Mouse (Mus musculus) C2C12 (cell line): Measurements from ENCODE around the gene Chil3. TPM values are rescaled to one million over a fixed set of nuclear protein-coding genes. Genes with fewer than 3 reads are reported as not detected.
"Not testable (repeated sequence)": the region's sequence is repeated elsewhere in the genome, so short reads cannot be mapped to it uniquely, and the experiment has no call there.

Source experiments
- H3K27me3 ChIP-seq: one replicate; pipeline ENCODE4 v1.6.1; 2011; ENCODE audit not compliant: control insufficient read depth, insufficient read depth, insufficient read length
- H3K36me3 ChIP-seq: one replicate; pipeline ENCODE4 v1.6.1; 2011; ENCODE audit not compliant: control insufficient read depth, insufficient read depth
- H3K4me3 ChIP-seq: one replicate; pipeline ENCODE4 v1.5.1; 2011; ENCODE audit warnings: mild to moderate bottlenecking, control low read depth; ENCODE audit not compliant: poor library complexity, insufficient read depth, severe bottlenecking
- H3K79me2 ChIP-seq: one replicate; pipeline ENCODE4 v1.6.1; 2011; ENCODE audit not compliant: control insufficient read depth, insufficient read depth
- H3K79me3 ChIP-seq: one replicate; pipeline ENCODE4 v1.6.1; 2011; ENCODE audit warnings: low read depth, control low read depth
- H3ac ChIP-seq: one replicate; pipeline ENCODE3; 2011; ENCODE audit warnings: low read depth; ENCODE audit not compliant: control insufficient read depth, insufficient read length
- CEBPB ChIP-seq: IDR thresholded peaks from one replicate; pipeline ENCODE4 v1.6.1; 2011; ENCODE audit warnings: low read depth, mild to moderate bottlenecking, control low read depth, moderate library complexity
- CTCF ChIP-seq: IDR thresholded peaks from one replicate; pipeline ENCODE4 v1.5.1; 2011; ENCODE audit not compliant: control insufficient read depth, insufficient read depth, insufficient read length
- FOSL1 ChIP-seq: IDR thresholded peaks from one replicate; pipeline ENCODE4 v1.8.0; 2011; ENCODE audit warnings: mild to moderate bottlenecking, low read length; ENCODE audit not compliant: poor library complexity, insufficient read depth, severe bottlenecking
- MAX ChIP-seq: IDR thresholded peaks from one replicate; pipeline ENCODE4 v1.6.1; 2011; ENCODE audit warnings: mild to moderate bottlenecking, control low read depth
- MYOD1 ChIP-seq: IDR thresholded peaks from one replicate; pipeline ENCODE4 v1.6.1; 2011; ENCODE audit warnings: low read depth; ENCODE audit not compliant: control insufficient read depth, insufficient read length
- MYOG ChIP-seq: IDR thresholded peaks from one replicate; pipeline ENCODE4 v1.6.1; 2011; ENCODE audit not compliant: control insufficient read depth, insufficient read length; ENCODE audit errors: extremely low read depth
- USF1 ChIP-seq: IDR thresholded peaks from one replicate; pipeline ENCODE4 v1.6.1; 2011; ENCODE audit warnings: low read depth, mild to moderate bottlenecking, control low read depth, moderate library complexity
- long read RNA-seq, 2 experiments: library from polyadenylated mRNA; unstranded; transcript quantifications; one replicate each; pipeline ENCODE4 v2.0.0; 2019 to 2020
- polyA plus RNA-seq: library from polyadenylated mRNA; unstranded; fragments of >200 nt; fragmentation: generic; extraction: Trizol; gene quantifications from one replicate; pipeline ENCODE4 v1.2.1, GENCODE M21; 2012; ENCODE audit warnings: missing spikeins

The Chil3 gene
- polyA plus RNA-seq: not detected
- long read RNA-seq, experiment 1: 0 reads
- long read RNA-seq, experiment 2: 0 reads

DNA sequence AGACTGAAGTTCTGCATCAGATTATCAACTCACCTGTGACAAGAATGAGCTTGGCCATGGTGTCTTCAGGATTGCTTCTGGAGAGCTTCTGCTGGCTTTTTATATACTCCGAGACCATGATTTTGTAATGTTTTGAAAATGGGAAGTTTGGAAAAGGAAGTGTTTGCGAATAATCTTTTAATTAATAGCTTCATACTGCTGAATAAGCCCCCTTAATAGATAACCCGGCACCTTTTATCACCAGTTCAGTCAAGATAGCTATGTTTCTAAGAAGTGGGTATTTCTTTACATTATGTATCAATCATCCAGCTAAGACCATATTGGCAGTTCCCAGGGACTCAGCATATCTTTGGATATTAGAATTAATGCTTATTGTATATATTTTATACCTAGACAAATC, at the start of gene Chil3:
TSS of gene Chil3 (minus strand) at position 101 of the 400 bp plus-strand sequence.
- H3ac ChIP-seq: no peak within 1 kb of the TSS
- no peaks in the 10 kb centered on the region for H3K79me3 ChIP-seq
- H3K4me3 ChIP-seq: no peak within 1 kb of the TSS
- no peak for TF ChIP-seq USF1
- no peak for TF ChIP-seq MYOG
- no peak for TF ChIP-seq FOSL1
- TF ChIP-seq CEBPB: no peak
- no peak for TF ChIP-seq MAX
- TF ChIP-seq CTCF: no peak
- TF ChIP-seq MYOD1: no peak
- H3K36me3 ChIP-seq: no peaks in the 10 kb centered on the region
- no peaks in the 10 kb centered on the region for H3K27me3 ChIP-seq
- no peaks in the 10 kb centered on the region for H3K79me2 ChIP-seq

DNA sequence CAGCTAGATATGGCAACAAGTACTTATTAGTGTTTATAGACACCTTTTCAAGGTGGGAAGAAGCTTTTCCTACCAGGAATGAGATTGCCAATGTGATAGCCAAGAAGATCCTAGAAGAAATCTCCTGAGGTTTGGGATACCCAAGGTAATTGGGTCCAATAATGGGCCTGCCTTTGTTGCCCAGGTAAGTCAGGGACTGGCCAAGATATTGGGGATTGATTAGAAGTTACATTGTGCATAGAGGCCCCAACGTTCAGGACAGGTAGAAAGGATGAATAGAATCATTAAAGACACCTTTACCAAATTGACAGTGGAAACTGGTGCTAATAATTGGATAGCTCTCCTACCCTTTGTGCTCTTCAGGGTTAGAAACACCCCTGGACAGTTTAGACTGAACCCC, 30.7 kb upstream of the Chil3 start:
- H3K4me3 ChIP-seq, H3ac ChIP-seq, H3K27me3 ChIP-seq, H3K36me3 ChIP-seq, H3K79me3 ChIP-seq, H3K79me2 ChIP-seq: not testable (repeated sequence)

DNA sequence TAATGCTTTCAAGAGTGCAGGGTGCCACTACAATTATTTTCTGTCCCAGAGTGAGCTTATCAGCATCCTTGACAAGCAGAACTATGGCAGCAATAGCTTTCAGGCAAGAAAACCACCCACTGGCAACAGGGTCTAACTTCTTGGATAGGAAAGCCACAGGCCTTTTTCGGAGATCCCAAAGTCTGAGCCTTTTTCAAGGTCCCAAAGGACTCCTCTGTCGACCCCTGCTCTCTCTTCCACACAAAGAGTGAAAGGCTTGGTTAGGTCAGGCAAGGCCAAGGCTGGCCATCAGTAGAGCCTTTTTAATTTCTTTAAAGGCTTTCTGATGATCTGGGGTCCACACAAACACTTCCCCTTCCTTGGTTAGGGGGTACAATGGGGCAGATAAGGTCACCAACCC, 29.9 kb upstream of the Chil3 start:
- not testable (repeated sequence) for H3K4me3 ChIP-seq, H3K79me3 ChIP-seq, H3K27me3 ChIP-seq, H3K36me3 ChIP-seq, H3K79me2 ChIP-seq, H3ac ChIP-seq

DNA sequence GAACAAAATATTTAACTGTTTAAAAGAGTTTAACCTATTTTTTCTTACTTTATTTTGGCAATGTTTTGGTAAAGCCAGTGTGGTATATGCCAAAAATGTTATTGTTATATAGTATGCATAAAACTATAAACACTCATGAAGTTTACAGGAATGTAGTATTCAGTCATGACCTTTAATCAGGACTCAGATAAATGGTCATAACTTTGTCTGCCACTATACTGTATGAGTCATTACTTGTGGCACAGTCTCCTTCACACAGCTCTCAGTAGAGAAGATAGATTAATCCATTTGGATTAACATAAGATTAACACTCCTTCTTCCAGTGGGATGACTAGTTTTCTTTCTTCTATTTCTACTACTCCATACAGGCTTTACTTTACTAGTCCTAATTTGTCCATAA, 28.9 kb upstream of the Chil3 start:
- Histone ChIP-seq H3ac (no peak overlapping the region), H3K27me3 (no peaks in the 10 kb centered on the region), H3K4me3 (no peak overlapping the region), H3K36me3 (no peaks in the 10 kb centered on the region), H3K79me2 (no peaks in the 10 kb centered on the region), H3K79me3 (no peaks in the 10 kb centered on the region)
- TF ChIP-seq MYOG (no peak), CEBPB (no peak), CTCF (no peak), MYOD1 (no peak), USF1 (no peak), MAX (no peak), FOSL1 (no peak)

DNA sequence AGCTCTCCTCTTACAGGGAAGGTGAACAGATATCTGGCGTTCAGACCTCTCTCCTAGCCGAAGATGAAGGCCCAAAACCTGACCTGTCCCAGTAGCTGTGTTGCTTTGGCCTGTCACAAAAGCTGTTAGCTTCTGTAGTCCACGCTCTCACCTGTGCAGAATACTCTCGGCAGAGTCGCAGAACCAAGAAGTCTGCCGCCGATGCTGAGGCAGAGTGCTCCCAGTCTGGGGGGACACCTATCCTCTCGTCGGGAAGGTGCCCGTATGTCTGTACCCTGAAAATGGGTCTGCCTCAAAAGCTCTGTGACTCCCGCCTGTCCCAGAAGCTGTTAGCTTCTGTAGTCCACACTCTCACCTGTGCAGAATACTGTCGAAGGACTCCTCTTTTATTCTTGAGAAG, 28.1 kb upstream of the Chil3 start:
- Histone ChIP-seq H3K27me3 (no peaks in the 10 kb centered on the region), H3K79me3 (no peaks in the 10 kb centered on the region), H3K36me3 (no peaks in the 10 kb centered on the region), H3K4me3 (no peak overlapping the region), H3K79me2 (no peaks in the 10 kb centered on the region), H3ac (no peak overlapping the region)
- TF ChIP-seq CEBPB (no peak), MAX (no peak), USF1 (no peak), FOSL1 (no peak), MYOD1 (no peak), MYOG (no peak), CTCF (no peak)

DNA sequence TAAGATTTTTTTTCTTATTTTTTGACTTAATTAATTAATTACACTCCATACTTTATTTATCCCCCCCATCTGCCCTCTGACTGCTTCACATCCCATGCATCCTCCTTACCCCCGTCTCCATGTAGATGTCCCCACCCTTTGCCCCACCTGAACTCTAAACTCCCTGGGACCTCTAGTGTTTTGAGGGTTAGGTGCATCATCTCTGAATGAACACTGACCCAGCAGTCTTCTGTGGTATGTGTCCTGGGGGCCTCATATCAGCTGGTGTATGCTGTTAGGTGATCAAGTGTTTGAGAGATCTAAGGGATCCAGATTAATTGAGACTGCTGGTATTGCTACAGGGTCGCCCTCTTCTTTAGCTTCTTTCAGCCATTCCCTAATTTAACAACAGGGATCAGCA, 20.6 kb upstream of the Chil3 start:
- no peak for TF ChIP-seq CTCF
- TF ChIP-seq MAX: no peak
- no peak for TF ChIP-seq MYOG
- TF ChIP-seq USF1: no peak
- TF ChIP-seq FOSL1: no peak
- TF ChIP-seq CEBPB: no peak
- no peak for TF ChIP-seq MYOD1
- no peaks in the 10 kb centered on the region for H3K27me3 ChIP-seq
- no peaks in the 10 kb centered on the region for H3K36me3 ChIP-seq

More for the DNA sequence above, 20.6 kb upstream of the Chil3 start:
- no peak overlapping the region for H3K4me3 ChIP-seq
- no peak overlapping the region for H3ac ChIP-seq
- no peaks in the 10 kb centered on the region for H3K79me3 ChIP-seq
- H3K79me2 ChIP-seq: no peaks in the 10 kb centered on the region
